Mouse (Mus musculus): Measurements from ENCODE around the gene Il2ra. TPM values are rescaled to one million over a fixed set of nuclear protein-coding genes. Genes with fewer than 3 reads are reported as not detected.
"Not testable (repeated sequence)": the region's sequence is repeated elsewhere in the genome, so short reads cannot be mapped to it uniquely, and the experiment has no call there.

The Il2ra gene
- polyA plus RNA-seq, 1 experiment from 2014 or later, result not detected

GRCm38 (mm10) chr2:11690201-11690890, 47.7 kb downstream of the Il2ra start:
- Histone ChIP-seq H3K4me1 (no peaks in the 10 kb centered on the region), H3K27me3 (replicated peaks; ENCODE audit: low read depth, poor library complexity, severe bottlenecking) (no peaks in the 10 kb centered on the region), H3K4me3 (no peak overlapping the region), H3K27ac (replicated peaks) (no peak overlapping the region), H3K9me3 (no peaks in the 10 kb centered on the region), H3K36me3 (replicated peaks) (no peaks in the 10 kb centered on the region)
- no peak for DNase-seq (ENCODE audit: low spot score)
- 76% methylated on average over 8 of the region's 8 CpGs for WGBS

GRCm38 (mm10) chr2:11693352-11693751, 50.7 kb downstream of the Il2ra start:
- H3K36me3 ChIP-seq (replicated peaks), result no peaks in the 10 kb centered on the region

GRCm38 (mm10) chr2:11694104-11694503, 51.5 kb downstream of the Il2ra start:
- no peak overlapping the region for H3K27ac ChIP-seq (replicated peaks)
- H3K9me3 ChIP-seq, result no peaks in the 10 kb centered on the region
- no peak for DNase-seq (ENCODE audit: low spot score)
- no peak overlapping the region for H3K4me3 ChIP-seq
- WGBS, result 75% methylated on average over 2 of the region's 2 CpGs
- H3K4me1 ChIP-seq, result no peaks in the 10 kb centered on the region
- H3K27me3 ChIP-seq (replicated peaks; ENCODE audit: low read depth, poor library complexity, severe bottlenecking), result no peaks in the 10 kb centered on the region
- no peaks in the 10 kb centered on the region for H3K36me3 ChIP-seq (replicated peaks)

More at GRCm38 (mm10) chr2:11693352-11693751, 50.7 kb downstream of the Il2ra start:
- H3K4me3 ChIP-seq, result no peak overlapping the region
- no peak for DNase-seq (ENCODE audit: low spot score)
- no peaks in the 10 kb centered on the region for H3K27me3 ChIP-seq (replicated peaks; ENCODE audit: low read depth, poor library complexity, severe bottlenecking)
- no peaks in the 10 kb centered on the region for H3K4me1 ChIP-seq
- no peaks in the 10 kb centered on the region for H3K9me3 ChIP-seq
- no peak overlapping the region for H3K27ac ChIP-seq (replicated peaks)
- WGBS, result 89% methylated on average over 4 of the region's 4 CpGs

- Histone ChIP-seq H3K27ac (replicated peaks) (no peak overlapping the region), H3K4me3 (no peak overlapping the region), H3K36me3 (replicated peaks) (no peaks in the 10 kb centered on the region), H3K9me3 (no peaks in the 10 kb centered on the region), H3K4me1 (no peaks in the 10 kb centered on the region), H3K27me3 (replicated peaks; ENCODE audit: low read depth, poor library complexity, severe bottlenecking) (no peaks in the 10 kb centered on the region)
- 71% methylated on average over 2 of the region's 2 CpGs for WGBS
- DNase-seq (ENCODE audit: low spot score), result no peak
These were observed 53.3 kb downstream of the Il2ra start for GRCm38 (mm10) chr2:11695867-11696266.

GRCm38 (mm10) chr2:11698994-11699393, 56.4 kb downstream of the Il2ra start:
- peaks cover 3% of the 10 kb centered on the region for H3K27me3 ChIP-seq (replicated peaks; ENCODE audit: low read depth, poor library complexity, severe bottlenecking)
- DNase-seq (ENCODE audit: low spot score), result no peak
- no peaks in the 10 kb centered on the region for H3K9me3 ChIP-seq
- no peaks in the 10 kb centered on the region for H3K36me3 ChIP-seq (replicated peaks)
- H3K27ac ChIP-seq (replicated peaks), result no peak overlapping the region
- H3K4me1 ChIP-seq, result no peaks in the 10 kb centered on the region
- no peak overlapping the region for H3K4me3 ChIP-seq
- WGBS, result 54% methylated on average over 5 of the region's 5 CpGs

GRCm38 (mm10) chr2:11699905-11700304, 57.3 kb downstream of the Il2ra start:
- Histone ChIP-seq H3K27ac (replicated peaks) (no peak overlapping the region), H3K9me3 (no peaks in the 10 kb centered on the region), H3K4me3 (no peak overlapping the region), H3K4me1 (0 out of 2 replicates have a peak, but pooled peaks cover under 1% of the 10 kb centered on the region), H3K36me3 (replicated peaks) (no peaks in the 10 kb centered on the region), H3K27me3 (replicated peaks; ENCODE audit: low read depth, poor library complexity, severe bottlenecking) (peaks cover 12% of the 10 kb centered on the region)
- no peak for DNase-seq (ENCODE audit: low spot score)
- 81% methylated on average over 2 of the region's 2 CpGs for WGBS

- H3K36me3 ChIP-seq (replicated peaks), result no peaks in the 10 kb centered on the region
- peak within 1 kb of the TSS; percentile 57 for H3K27ac ChIP-seq (replicated peaks)
- peaks cover 54% of the 10 kb centered on the region for H3K27me3 ChIP-seq (replicated peaks; ENCODE audit: low read depth, poor library complexity, severe bottlenecking)
- peak within 1 kb of the TSS; percentile 65 for H3K4me3 ChIP-seq
- H3K4me1 ChIP-seq, result peaks cover 15% of the 10 kb centered on the region
- WGBS, result under 1% methylated on average over 37 of the region's 37 CpGs
- no peaks in the 10 kb centered on the region for H3K9me3 ChIP-seq
- DNase-seq (ENCODE audit: low spot score), result peak; percentile 50
These were observed 62.8 kb downstream of the Il2ra start, which contains the start of gene Il15ra for GRCm38 (mm10) chr2:11705201-11706025. Gene Il15ra, plus strand, starts transcription at chr2:11705290.

GRCm38 (mm10) chr2:11706030-11706745, 63.6 kb downstream of the Il2ra start:
- DNase-seq (ENCODE audit: low spot score), result peak; percentile 46
- H3K9me3 ChIP-seq, result no peaks in the 10 kb centered on the region
- H3K36me3 ChIP-seq (replicated peaks), result no peaks in the 10 kb centered on the region
- peak overlapping the region; percentile 65 for H3K4me3 ChIP-seq
- 4% methylated on average over 28 of the region's 28 CpGs for WGBS
- H3K27ac ChIP-seq (replicated peaks), result peak overlapping the region; percentile 57
- peaks cover 15% of the 10 kb centered on the region for H3K4me1 ChIP-seq
- peaks cover 54% of the 10 kb centered on the region for H3K27me3 ChIP-seq (replicated peaks; ENCODE audit: low read depth, poor library complexity, severe bottlenecking)

- Histone ChIP-seq H3K4me3 (peak overlapping the region; percentile 65), H3K27me3 (replicated peaks; ENCODE audit: low read depth, poor library complexity, severe bottlenecking) (peaks cover 54% of the 10 kb centered on the region), H3K27ac (replicated peaks) (no peak overlapping the region), H3K9me3 (no peaks in the 10 kb centered on the region), H3K36me3 (replicated peaks) (no peaks in the 10 kb centered on the region), H3K4me1 (peaks cover 15% of the 10 kb centered on the region)
- DNase-seq (ENCODE audit: low spot score), result peak; percentile 11
- WGBS, result 38% methylated on average over 6 of the region's 6 CpGs
These were observed 64.1 kb downstream of the Il2ra start for GRCm38 (mm10) chr2:11706746-11707065.

- Histone ChIP-seq H3K36me3 (replicated peaks) (no peaks in the 10 kb centered on the region), H3K27ac (replicated peaks) (no peak overlapping the region), H3K9me3 (no peaks in the 10 kb centered on the region), H3K27me3 (replicated peaks; ENCODE audit: low read depth, poor library complexity, severe bottlenecking) (peaks cover 54% of the 10 kb centered on the region), H3K4me3 (no peak overlapping the region), H3K4me1 (peaks cover 15% of the 10 kb centered on the region)
- 79% methylated on average over 5 of the region's 5 CpGs for WGBS
- no peak for DNase-seq (ENCODE audit: low spot score)
These were observed 65.9 kb downstream of the Il2ra start for GRCm38 (mm10) chr2:11708538-11708937.

GRCm38 (mm10) chr2:11710101-11710500, 67.5 kb downstream of the Il2ra start:
- not testable (repeated sequence) for H3K4me3 ChIP-seq; H3K36me3 ChIP-seq (replicated peaks); H3K9me3 ChIP-seq; H3K27ac ChIP-seq (replicated peaks)
- WGBS, result 59% methylated on average over 4 of the region's 4 CpGs
- Histone ChIP-seq H3K4me1 (peaks cover 13% of the 10 kb centered on the region), H3K27me3 (replicated peaks; ENCODE audit: low read depth, poor library complexity, severe bottlenecking) (peaks cover 41% of the 10 kb centered on the region)
- peak; percentile 24 for DNase-seq (ENCODE audit: low spot score)

- H3K36me3 ChIP-seq (replicated peaks), result no peaks in the 10 kb centered on the region
- H3K27ac ChIP-seq (replicated peaks), result no peak overlapping the region
- no peak for DNase-seq (ENCODE audit: low spot score)
- no peak overlapping the region for H3K4me3 ChIP-seq
- peaks cover 16% of the 10 kb centered on the region for H3K27me3 ChIP-seq (replicated peaks; ENCODE audit: low read depth, poor library complexity, severe bottlenecking)
- H3K4me1 ChIP-seq, result no peaks in the 10 kb centered on the region
- 87% methylated on average over 6 of the region's 6 CpGs for WGBS
- H3K9me3 ChIP-seq, result no peaks in the 10 kb centered on the region
These were observed 69.9 kb downstream of the Il2ra start for GRCm38 (mm10) chr2:11712483-11712990.
